Mouse (Mus musculus) regulatory T cell (primary cell): ENCODE results near the gene 2210016L21Rik.
"Not testable (repeated sequence)": the region's sequence is repeated elsewhere in the genome, so short reads cannot be mapped to it uniquely, and the experiment has no call there.

Source experiments
- in situ Hi-C: fragments of 300-600 bp; cut with MboI, MseI; formaldehyde crosslinking; loops from one replicate; pipeline ENCODE4 v1.15.1; 2025; ENCODE audit warnings: high pct_unique_total_duplicates

2210016L21Rik gene

DNA sequence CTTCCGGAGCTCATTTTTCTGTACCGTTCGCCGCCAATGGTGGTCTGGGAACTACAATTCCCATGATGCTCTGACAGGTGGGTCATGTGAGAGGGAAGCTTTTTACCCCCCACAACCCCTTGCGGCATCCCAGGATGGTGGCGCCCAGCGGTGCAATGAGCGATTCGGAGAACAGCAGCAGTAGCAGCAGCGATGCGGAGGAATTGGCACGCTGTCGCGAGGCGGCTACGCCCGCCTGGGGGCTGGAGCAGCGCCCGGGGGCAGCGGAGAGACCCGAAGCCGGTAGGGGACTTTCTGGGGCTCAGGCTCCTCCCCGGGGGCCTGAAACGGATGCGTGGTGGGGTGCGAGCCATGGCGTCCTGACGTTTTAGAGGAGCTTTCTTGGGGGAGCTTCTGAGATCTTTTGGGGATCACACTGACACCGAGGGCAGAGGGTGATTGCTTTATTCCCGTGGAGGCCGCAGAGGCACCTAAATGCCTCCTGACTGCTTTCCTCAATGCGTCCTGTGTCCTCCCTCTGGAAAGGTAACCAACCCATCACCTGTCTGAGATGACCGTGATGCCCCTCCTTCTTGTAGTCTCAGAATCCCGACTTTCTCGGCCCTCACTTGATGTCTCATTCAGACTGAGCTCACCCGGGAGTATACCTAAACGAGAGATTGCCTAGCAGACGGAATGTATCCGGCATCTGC, at the start of gene 2210016L21Rik:
Gene 2210016L21Rik, plus strand, starts transcription at position 85 of the 692 bp plus-strand sequence.
- in situ Hi-C loops: no loop called here

DNA sequence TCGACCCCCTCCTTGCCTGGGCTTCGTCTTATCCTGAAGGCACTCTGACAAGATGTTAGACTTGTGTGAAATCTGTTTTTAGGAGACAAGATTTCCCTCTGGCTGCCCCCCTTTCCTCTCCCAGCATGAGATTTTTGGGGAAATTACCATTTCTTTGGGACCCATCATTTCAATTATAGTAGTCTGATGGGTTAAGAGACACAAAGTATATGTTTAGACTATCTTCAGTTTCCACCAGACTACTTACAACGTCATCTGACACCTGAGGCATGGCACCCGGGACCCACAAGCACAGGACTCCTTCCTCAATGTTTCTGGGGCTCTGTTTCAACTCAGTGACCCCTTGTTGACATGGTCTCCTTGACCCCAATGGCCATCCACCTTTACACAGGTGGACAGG, 46.4 kb upstream of the 2210016L21Rik start:
- in situ Hi-C loops: no loop called here

DNA sequence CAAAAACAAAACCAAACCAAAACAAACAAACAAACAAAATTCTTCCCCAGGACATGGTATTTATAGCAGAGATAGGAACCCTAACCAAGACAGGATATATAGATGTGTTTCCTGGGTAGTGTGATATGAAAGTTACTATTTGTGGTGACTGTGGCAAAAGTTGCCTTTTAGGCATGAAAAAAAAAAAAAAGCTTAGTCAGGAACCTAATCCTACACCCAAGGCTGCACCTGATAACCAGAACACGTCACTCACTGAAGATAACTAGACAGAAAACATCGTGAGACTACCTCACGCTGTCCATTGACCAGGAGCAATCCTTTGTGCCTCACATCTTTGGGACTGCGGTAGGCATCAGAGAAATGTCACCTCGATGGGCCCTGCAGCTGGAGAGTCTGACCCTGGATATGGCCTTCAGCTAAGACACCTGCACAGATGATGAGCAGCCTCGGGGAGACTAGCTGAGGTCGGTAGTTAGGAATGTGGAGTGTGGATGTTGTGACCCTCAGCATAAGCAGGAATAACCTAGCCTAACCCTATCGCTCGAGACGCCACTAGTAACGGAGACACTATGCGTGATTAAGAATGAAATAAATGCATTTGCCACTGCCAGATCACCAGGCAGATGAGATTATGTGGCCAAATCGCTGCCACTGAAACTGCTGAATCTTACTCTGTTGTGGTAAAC, 45.1 kb upstream of the 2210016L21Rik start, which contains the start of gene Oasl2:
Gene Oasl2, plus strand, starts transcription at position 249 of the 686 bp plus-strand sequence.
- in situ Hi-C loops: no loop called here

DNA sequence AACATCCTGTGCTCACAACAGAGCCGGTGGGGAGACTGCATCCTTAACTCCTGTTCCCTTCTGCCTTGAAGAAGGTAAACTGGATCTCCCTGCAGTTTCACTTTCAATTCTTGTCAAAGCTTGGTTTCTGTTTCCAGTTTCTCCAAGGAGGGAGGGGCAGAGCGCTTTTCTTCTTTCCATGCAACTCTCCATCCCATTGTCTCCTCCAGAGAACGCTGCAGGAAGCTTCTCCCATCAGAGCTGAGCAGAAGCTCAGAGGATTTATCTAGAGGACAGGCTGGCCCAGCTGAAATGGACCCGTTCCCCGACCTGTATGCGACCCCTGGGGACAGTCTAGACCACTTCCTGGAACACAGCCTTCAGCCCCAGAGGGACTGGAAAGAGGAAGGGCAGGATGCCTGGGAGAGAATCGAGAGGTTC, 44.6 kb upstream of the 2210016L21Rik start:
- in situ Hi-C loops: no loop called here

DNA sequence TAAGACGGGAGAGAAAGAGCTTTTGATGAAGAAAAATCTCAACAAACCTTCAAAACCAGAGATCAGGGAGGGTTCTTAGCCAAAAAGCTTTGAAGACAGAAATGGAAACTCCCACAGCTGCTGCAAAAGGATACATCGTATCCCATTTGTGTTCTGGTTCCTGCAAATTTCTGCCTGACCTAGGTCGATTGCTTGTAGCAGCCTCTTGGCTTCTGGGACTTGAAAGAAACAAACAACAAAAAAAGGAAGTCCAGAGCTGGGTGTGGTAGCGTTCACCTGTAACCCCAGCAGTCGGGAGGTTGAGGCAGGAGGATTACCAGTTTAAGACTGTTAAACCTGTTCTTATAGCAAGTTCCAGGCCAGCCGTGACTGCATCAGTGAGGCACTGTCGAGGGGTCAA, 43.1 kb upstream of the 2210016L21Rik start:
- in situ Hi-C loops: no loop called here

DNA sequence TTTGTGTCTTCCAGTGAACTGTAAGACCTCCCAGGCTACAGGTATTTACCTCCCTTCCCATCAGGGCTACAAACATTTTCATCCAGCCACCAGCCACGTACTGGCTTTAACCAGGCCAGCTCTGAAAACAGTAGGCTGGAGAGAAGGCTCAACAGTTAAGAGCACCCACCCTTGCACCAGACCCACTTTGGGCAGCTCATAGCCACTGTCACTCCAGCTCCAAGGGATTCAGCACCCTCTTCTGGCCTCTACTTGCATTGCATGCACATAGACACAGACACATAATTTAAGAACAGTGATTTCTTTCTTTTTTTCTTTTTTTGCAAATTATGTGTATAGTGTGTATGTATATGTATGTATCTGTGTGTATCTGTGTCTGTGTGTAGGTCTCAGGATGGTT, 39.5 kb upstream of the 2210016L21Rik start:
- in situ Hi-C loops: no loop called here

DNA sequence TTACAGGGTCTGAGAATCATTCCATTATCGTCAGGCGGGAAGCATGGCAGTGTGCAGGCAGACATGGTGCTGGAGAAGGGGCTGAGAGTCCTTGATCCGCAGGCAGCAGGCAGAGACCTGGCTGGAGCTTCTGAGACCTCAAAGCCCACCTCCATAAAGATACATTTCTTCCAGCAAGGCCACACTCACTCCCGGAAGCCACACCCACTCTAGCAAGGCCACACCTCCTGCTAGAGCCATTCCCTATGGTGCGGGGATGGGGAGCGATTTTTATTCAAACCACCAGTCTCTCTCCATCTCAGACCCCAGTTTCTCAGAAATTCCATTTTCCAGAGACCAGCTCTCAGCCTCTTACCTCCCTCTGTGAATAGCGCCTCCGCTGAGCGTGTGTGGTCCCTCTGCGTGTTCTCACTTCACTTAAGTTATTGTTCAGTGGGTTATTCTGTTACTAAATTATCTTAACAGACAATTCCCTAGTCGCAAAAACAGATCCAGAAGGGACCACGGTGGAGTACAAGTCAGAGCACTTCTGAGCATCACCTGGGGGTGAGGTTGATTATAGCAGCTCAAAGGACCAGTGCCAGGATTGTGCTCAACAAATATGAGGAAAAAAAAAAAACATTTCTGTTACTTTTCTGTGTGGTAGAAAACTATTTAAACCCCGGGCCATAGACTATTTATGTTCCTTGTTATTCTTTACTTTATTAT, 33.2 kb upstream of the 2210016L21Rik start:
- in situ Hi-C loops: no loop called here

DNA sequence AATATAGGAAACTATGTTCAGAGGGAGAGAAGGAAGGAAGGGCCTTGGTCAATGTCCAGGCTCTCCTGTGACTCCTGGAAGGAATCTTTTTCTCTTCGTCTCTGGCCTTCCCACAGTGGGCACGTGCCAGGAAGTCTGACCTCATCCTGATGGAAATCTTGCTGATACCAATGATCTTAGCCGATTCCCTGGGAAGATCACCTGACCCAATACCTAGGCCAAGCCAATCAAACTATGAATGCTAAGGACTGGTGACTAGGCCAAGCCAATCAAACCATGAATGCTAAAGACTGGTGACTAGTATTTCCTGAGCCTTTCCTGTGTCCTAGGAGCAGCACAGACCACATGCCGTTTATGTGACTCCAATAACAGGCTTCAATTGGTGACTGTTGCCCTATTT, 28.3 kb upstream of the 2210016L21Rik start:
- in situ Hi-C loops: loop anchor here (5.0 kb wide), 1 partner anchor 56 kb away; the partner anchor contains the start of gene Gm9936

DNA sequence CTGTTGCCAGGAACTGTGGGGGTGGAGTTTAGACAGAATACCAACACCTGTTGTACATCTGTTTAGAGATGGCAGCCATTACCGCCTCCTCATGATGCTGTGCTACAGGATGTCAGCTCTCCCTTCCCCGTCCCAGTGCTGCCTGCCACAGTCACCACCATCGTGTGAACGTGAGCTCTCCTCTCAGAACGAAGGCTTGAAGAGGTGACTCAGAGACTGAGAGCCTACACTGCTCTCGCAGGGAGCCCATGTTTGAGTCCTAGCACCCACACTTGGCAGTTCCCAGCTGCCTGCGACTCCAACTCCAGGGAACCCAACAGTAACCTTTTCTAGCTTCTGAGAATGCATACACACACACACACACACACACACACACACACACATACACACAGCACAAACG, 27.1 kb upstream of the 2210016L21Rik start:
- in situ Hi-C loops: loop anchor here (5.0 kb wide), 1 partner anchor 58 kb away; the partner anchor contains the start of gene Gm9936

DNA sequence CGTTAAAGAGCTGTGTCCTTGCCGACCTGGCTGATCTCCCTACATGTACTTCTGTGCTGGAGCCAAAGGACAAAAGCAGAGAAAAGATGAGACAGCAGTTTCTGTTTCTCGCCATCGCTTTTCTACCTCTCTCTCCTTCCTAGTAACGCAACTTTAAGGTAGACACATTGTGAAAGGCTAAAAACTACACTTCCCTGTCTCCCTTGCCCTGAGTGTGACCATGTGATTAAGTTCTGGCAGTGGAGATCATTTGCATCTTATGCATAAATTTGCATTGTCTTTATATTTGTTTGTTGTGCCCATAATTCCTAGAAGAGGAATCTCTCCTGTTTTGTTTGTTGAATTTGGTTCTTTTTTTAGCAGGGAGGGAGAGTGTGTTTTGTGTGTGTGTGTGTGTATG, 26.1 kb upstream of the 2210016L21Rik start:
- in situ Hi-C loops: no loop called here

DNA sequence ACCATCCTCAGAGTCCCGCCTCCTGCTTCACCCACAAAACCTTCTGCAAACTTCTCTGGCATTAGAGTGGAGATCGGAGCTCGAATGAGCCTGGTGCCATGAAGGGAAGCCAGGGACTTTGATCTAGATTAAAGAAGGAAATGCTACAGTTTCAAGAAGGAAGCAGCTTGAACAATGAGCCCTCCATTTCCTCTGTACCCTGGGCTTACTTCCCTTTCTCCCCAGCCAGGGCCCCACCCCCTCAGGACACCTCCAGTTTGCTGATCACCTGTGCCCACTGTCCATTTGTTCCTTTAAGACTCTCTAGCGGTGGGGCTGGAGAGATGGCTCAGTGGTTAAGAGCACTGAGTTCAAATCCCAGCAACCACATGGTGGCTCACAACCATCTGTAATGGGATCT, 25.2 kb upstream of the 2210016L21Rik start:
- in situ Hi-C loops: no loop called here

DNA sequence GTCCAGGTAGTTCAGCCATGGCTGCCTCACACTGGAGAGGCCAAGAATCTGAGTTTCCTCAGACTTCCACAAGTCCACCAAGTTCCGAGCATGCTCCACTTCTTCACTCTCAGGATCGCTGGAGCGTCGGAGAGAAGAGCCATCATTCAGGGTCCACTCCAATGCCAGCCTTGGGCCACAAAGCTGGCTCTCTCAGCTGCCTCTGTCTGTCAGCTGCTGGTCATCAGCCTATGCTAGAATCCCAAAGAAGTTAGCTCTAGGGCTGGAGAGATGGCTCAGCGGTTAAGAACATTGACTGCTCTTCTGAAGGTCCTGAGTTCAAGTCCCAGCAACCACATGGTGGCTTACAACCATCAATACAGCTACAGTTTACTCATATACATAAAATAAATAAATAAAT, 24.6 kb upstream of the 2210016L21Rik start:
- in situ Hi-C loops: not testable (repeated sequence)

DNA sequence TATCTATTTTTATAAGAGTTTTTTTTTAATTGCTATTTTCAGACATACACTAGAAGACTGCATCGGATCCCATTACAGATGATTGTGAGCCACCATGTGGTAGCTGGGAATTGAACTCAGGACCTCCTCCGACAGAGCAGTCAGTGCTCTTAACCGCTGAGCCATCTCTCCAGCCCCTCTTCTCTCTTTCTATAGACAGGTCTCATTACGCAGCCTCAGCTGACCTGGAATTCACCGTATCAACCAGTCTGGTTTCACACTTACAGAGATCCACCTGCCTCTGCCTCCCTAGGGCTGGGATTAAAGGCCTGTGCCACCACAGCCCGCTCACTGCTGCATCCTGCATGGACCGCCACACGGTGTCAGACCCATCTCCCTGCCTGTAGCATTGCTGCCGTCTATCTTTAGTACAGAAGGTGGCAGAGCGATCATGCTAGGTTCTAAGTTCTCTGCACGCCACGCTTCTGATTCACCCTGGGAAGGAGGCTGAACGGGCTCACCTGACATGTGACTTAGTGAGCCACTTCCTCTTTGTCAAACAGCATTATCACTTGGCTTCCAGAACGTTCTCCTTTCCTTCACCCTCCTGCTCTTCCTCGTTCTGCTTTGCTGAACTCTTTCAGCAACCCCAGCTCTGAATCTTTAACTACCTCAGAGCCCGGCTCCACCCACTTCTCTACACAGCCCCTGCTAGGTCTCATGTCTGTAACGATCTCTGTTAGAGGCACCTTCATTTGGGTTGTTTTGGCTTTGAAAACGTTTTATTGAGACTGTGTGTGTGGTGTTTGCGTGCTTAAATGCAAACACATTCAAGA, 20.2 kb upstream of the 2210016L21Rik start:
- in situ Hi-C loops: no loop called here

DNA sequence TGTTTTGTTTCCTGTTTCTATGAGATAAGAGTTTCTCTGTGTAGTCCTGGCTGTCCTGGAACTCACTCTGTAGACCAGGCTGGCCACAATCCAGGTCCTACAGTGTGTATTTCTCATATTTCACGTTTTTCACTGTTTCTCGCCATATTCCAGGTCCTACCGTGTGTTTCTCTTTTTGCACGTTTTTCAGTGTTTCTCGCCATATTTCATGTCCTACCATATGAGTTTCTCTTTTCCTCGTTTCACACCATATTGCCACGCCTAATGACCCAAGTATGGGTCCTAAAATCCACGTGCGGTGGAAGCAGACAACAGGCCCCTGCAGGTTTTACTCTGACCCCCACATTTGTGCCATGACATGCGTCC, 19.6 kb upstream of the 2210016L21Rik start:
- in situ Hi-C loops: no loop called here

DNA sequence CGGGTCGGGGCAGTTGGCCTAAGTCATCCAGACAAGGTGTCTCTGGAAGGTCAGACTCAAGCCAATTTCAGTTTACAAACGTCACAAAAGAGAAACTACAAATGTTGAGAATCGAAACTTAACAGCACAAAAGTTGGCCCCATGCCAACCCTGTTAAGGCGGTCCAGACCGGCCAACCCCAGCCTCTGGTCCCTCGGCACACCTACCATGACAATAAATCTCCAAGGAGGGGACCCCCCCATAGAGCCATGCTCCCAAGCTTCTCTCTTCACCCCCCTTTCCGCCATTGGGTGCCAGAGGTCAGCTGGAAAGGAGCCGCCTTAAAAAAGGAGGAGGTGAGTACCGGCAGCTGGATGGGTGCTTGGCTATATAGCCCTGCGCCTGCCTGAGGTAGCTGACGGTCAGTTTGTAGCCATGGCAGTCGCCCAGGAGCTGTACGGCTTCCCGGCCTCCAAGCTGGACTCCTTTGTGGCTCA, 18.9 kb upstream of the 2210016L21Rik start, which contains the start of gene Oasl1:
Gene Oasl1, plus strand, starts transcription at position 243 of the 476 bp plus-strand sequence.
- in situ Hi-C loops: no loop called here

DNA sequence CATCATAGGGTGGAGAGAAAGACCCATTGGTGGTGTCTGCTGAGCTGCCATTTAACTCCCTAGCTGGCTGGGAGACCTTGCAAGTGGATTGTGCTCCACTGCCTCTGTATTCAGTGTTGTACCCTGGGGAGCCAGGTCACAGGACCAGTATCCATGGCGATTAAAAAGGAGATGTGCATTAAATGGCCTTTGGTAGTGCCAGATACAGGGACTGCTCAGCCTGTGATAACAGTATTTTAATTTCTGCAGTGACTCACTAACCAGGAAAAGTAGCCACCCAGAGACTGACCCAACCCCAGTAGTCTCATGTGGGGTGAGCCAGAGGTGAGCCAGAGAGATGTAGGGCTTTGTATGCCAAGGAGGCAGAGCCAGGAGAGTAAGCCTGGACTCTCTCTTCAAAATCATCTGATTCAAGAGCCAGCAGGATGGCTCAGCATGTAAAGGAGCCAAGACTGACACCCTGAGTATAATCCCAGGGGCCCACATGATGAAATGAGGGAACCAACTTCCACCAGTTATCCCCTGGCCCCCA, 15.7 kb upstream of the 2210016L21Rik start:
- in situ Hi-C loops: no loop called here

DNA sequence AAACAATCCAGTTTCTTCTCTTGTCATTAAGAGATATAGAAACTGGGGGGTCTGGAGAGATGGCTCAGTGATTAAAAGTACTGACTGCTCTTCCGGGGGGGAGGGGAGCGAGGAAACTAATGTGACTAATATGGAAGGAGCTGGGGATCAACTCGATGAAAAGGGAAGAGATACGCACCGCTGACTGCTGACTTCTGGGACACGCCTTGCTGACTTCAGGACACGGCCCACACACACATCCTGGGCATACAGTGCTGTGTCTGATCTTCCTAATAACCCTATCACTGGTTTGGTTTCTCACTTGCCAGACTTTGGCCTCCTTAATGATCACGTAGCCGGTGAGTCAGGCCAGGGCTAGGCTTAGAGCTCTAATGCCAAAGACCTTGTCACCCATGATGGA, 15.2 kb upstream of the 2210016L21Rik start:
- in situ Hi-C loops: no loop called here

DNA sequence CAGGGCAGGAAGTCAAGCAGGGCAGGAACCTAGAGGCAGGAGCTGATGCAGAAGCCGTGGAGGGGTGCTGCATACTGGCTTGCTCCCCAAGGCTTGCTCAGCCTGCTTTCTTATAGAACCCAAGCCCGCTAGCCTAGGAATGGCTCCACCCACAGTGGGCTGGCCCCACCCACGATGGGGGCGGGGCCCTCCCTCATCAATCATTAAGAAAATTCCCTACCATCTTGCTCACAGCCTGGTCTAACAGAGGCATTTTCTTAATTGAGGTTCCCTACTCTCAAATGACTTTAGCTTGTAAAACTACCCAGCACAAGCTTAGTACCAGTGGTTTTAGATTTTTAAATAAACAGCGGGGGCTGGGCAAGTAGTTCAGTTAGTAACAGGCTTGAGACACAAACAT, 10.3 kb upstream of the 2210016L21Rik start:
- in situ Hi-C loops: no loop called here

DNA sequence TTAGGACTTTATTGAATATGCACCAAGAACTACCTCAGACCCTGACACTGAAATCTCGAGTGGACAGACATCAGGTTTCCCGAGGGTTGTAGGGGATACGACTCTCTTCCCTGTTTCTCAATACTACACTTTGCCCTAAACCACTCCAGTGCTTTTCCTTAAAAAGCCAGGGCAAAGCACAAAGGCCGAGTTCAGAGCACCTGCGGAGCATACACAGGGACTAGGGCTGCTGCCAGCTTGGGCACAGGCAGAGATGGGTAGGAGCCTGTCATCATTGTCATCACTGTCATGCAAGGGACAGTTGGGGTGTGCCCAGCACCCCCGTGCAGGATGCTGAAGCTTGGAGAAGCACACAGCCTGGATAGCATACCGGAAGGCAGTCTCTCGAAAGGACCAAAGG, 8.8 kb upstream of the 2210016L21Rik start:
- in situ Hi-C loops: no loop called here

DNA sequence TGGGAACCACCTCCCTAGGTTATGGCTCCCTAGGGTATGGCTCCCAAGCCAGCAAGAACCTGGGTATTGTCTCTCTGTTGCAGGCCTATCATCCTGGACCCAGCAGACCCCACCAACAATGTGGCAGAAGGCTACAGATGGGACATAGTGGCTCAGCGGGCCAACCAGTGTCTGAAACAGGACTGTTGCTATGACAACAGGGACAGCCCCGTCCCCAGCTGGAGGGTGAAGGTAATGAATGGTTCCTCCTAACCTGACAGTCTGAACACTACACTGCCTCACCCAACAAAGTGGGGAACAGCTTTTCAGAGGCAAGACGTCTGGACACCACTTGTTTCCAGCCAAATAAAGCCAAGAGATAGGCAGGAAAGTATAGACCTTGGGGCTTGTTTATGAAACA, 6.1 kb upstream of the 2210016L21Rik start:
- in situ Hi-C loops: no loop called here

DNA sequence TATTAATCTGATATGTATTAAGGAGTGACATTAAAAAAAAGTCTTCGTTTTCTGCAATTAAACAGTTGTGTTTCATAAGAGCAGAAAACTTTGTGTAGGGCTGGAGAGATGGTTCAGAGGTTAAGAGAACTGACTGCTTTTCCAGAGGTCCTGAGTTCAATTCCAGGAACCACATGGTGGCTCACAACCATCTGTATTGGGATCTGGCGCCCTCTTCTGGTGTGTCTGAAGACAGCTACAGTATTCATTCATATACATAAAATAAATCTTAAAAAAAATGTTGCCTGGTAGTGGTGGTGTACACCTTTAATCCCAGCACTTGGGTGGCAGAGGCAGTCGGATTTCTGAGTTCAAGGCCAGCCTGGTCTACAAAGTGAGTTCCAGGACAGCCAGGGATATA, 820 bp upstream of the 2210016L21Rik start:
- in situ Hi-C loops: not testable (repeated sequence)
